Mouse (Mus musculus) small intestine, adult 2 months (tissue): ENCODE results near the gene Gnptab. TPM values are rescaled to one million over a fixed set of nuclear protein-coding genes. Genes with fewer than 3 reads are reported as not detected.

Experiments used
- H3K27ac ChIP-seq: fragments of 200-500 bp; 2 replicates; pipeline ENCODE4 v1.5.1; 2012; ENCODE audit warnings: low read depth, low read length, control low read depth, inconsistent platforms; ENCODE audit not compliant: insufficient read depth
- H3K27me3 ChIP-seq: fragments of 200-500 bp; 2 replicates; pipeline ENCODE4 v1.6.1; 2012; ENCODE audit warnings: mild to moderate bottlenecking, moderate library complexity, low read length, inconsistent platforms; ENCODE audit not compliant: control insufficient read depth, insufficient read depth
- H3K36me3 ChIP-seq: fragments of 200-500 bp; 2 replicates; pipeline ENCODE4 v1.6.1; 2012; ENCODE audit warnings: mild to moderate bottlenecking, low read length, control low read depth, inconsistent platforms; ENCODE audit not compliant: control insufficient read depth, insufficient read depth
- H3K4me1 ChIP-seq: fragments of 200-500 bp; 2 replicates; pipeline ENCODE4 v1.6.1; 2012; ENCODE audit warnings: low read length, inconsistent platforms, mixed read lengths; ENCODE audit not compliant: control insufficient read depth, insufficient read depth, insufficient read length
- H3K4me3 ChIP-seq: fragments of 200-500 bp; 2 replicates; pipeline ENCODE4 v1.5.1; 2012; ENCODE audit warnings: low read depth, mild to moderate bottlenecking, control low read depth, inconsistent platforms, low read length, moderate library complexity
- CTCF ChIP-seq: fragments of 200-500 bp; IDR thresholded peaks from 2 replicates; pipeline ENCODE4 v1.5.1; 2012; ENCODE audit warnings: low read depth, mild to moderate bottlenecking, control low read depth, inconsistent platforms, low read length, moderate library complexity, mixed read lengths; ENCODE audit not compliant: insufficient replicate concordance, insufficient read length; ENCODE audit errors: extremely low read depth
- POLR2A ChIP-seq: fragments of 200-500 bp; IDR thresholded peaks from 2 replicates; pipeline ENCODE4 v1.6.1; 2012; ENCODE audit warnings: low read depth, mild to moderate bottlenecking, control low read depth, inconsistent platforms, low read length, moderate library complexity
- WGBS: fragments of 180-500 bp; shearing (Covaris S2); methylation state at CpG from one replicate; pipeline ENCODE4 v1.1.7; 2018; 5-methylcytosine and 5-hydroxymethylcytosine counted together
- polyA plus RNA-seq: library from polyadenylated mRNA; depleted of rRNA; stranded (reverse); fragments of >200 nt; gene quantifications from 2 replicates; pipeline ENCODE4 v1.2.3, GENCODE M21; 2012

Gene Gnptab
- polyA plus RNA-seq, 1 experiment: 6.1 TPM

DNA sequence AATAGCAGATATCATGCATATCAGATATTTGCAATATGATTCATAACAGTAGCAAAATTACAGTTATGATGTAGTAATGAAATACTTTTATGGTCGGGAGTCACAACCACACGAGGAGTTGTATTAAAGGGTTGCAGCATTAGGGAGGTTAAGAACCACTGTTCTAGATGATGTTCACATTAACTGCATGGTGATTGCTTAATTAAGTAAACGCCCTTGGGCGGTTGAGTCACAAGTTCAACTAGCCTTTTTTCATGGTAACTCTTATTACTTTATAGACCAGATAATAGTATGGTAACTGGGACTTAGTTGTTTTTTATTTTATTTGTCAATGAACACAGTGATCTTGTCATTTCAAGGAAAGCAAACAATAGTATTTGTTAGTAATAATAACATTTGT is 24.1 kb downstream of the Gnptab start:
- Histone ChIP-seq H3K4me1 (no peaks in the 10 kb centered on the region), H3K4me3 (no peak overlapping the region), H3K27me3 (no peaks in the 10 kb centered on the region), H3K36me3 (no peaks in the 10 kb centered on the region), H3K27ac (no peak overlapping the region)
- 67% methylated on average over 4 of the region's 4 CpGs for WGBS
- TF ChIP-seq POLR2A (no peak), CTCF (no peak)

GRCm38 (mm10) chr10:88404220-88404619 is 25.3 kb downstream of the Gnptab start:
- H3K4me3 ChIP-seq: no peak overlapping the region
- no peaks in the 10 kb centered on the region for H3K27me3 ChIP-seq
- TF ChIP-seq CTCF (no peak), POLR2A (no peak)
- no peaks in the 10 kb centered on the region for H3K4me1 ChIP-seq
- WGBS: 83% methylated on average over 6 of the region's 6 CpGs
- no peaks in the 10 kb centered on the region for H3K36me3 ChIP-seq
- H3K27ac ChIP-seq: no peak overlapping the region

DNA sequence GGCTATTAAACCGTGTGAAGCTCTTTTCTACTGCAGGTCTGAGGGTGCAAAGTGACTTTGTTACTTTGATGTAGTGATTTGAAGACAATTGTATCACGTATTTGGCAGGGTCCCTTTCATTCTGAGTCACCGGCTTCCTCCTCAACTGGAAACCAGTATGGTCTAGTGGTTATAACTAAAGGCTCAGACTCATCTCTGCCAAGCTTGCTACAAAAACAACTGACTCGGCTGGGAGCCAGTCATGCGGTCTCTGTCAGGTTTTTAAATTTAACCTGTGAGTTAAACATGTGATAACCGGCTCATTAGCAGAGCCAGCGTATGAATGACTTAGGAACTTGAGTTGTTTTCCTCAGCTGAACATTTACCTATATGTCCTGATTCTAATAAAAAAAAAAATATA is 26.9 kb downstream of the Gnptab start:
- no peak overlapping the region for H3K27ac ChIP-seq
- no peaks in the 10 kb centered on the region for H3K27me3 ChIP-seq
- 73% methylated on average over 7 of the region's 7 CpGs for WGBS
- H3K4me1 ChIP-seq: 0 out of 2 replicates have a peak, but pooled peaks cover 1% of the 10 kb centered on the region
- H3K36me3 ChIP-seq: no peaks in the 10 kb centered on the region
- no peak overlapping the region for H3K4me3 ChIP-seq
- TF ChIP-seq POLR2A: no peak
- no peak for TF ChIP-seq CTCF

DNA sequence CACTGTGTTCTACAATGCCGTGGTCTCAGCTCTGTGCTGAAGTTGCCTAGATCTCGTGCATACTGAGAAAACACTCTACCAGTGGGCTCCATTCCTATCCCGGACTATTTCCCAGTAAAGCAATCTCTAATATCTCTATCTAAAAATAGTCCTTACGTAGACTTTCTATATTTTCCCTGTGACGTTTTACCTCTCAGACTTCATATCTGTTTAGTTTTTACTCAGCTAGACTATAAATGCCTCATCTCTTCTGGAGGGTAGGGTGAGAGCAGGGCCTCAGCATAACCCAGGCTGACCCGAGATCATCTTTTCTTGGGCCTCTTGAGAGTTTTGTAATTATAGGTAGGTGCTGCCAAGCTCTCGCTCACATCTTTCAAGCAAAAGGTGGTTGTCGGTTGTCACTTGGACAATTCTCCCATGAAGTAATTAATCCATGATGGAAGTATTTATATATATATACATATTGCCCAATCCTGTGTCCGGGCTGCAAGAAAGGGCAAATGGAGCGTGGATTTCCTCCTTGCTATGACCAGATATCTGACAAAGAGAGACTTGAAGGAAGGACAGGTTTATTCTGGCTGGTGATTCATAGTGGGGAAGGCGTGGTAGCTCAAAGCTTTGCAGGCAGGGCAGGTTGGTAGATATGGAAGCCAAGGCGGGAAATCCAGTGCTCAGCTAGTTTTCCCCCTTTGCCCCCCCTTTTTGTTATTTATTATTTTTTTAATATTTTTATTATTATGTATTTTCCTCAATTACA is 29.1 kb downstream of the Gnptab start:
- WGBS: 79% methylated on average over 12 of the region's 12 CpGs
- Histone ChIP-seq H3K27me3 (no peaks in the 10 kb centered on the region), H3K4me1 (0 out of 2 replicates have a peak, but pooled peaks cover 1% of the 10 kb centered on the region), H3K36me3 (peaks cover 4% of the 10 kb centered on the region), H3K4me3 (no peak overlapping the region), H3K27ac (no peak overlapping the region)
- TF ChIP-seq POLR2A: no peak
- no peak for TF ChIP-seq CTCF

GRCm38 (mm10) chr10:88409751-88410150 is 30.8 kb downstream of the Gnptab start:
- Histone ChIP-seq H3K4me3 (no peak overlapping the region), H3K36me3 (peaks cover 7% of the 10 kb centered on the region), H3K27ac (no peak overlapping the region), H3K4me1 (0 out of 2 replicates have a peak, but pooled peaks cover 1% of the 10 kb centered on the region), H3K27me3 (no peaks in the 10 kb centered on the region)
- 59% methylated on average over 2 of the region's 2 CpGs for WGBS
- TF ChIP-seq CTCF: no peak
- no peak for TF ChIP-seq POLR2A

DNA sequence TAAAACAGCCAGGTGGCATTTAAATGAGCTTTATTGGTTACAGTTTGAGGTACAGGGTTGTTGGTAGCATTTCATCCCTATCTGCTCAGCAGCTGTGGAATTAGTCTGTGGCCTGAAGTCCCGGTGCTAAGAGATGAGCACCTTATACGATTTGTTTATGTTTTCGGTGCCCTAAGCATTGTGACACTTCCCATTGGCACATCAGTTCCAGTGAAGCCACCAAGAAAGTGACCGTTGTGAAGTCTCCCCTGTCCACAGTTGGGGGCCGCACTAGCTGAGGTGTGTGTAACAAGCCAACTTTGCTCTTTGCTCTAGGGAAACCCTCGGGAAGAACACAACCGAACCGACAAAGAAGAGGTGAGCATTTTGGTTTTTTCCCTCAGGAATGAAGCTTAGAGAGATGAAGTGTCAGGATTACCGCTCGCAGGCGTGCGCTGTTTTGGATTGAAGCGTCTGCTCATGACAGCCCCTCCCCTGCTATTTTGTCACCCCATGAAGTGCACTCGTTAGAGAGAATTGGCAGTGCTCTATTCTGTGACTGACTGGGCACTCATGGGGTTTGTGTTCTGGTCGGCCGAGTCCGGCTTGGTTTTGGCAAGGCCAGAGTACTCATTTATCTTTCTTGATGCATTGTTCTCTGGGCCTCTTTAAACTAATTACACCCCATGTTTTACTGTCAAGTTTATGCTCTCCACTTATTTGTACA is 33.5 kb downstream of the Gnptab start:
- no peaks in the 10 kb centered on the region for H3K27me3 ChIP-seq
- 0 out of 2 replicates have a peak, but pooled peaks cover 1% of the 10 kb centered on the region for H3K4me1 ChIP-seq
- H3K27ac ChIP-seq: no peak overlapping the region
- TF ChIP-seq POLR2A (no peak), CTCF (no peak)
- WGBS: 82% methylated on average over 17 of the region's 17 CpGs
- H3K4me3 ChIP-seq: no peak overlapping the region
- peaks cover 16% of the 10 kb centered on the region for H3K36me3 ChIP-seq

DNA sequence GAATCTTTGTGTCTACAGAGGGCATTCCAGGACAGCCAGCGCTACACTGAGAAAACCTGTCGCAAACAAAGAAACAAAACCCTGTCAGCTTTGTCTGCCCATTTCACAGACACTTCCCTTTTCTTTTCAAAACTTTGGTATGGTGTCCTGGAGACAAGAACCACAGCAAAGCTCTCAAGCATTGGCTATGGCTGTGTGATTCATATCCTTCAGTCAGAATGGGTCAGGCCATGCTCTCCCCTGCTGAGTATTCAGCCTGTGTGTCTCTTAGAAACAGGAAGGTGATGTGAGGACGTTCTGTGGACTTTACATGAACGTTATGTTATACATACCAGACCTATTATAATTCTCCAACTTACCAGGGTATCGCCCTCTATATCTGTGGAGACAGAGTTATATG is 38.8 kb downstream of the Gnptab start:
- Histone ChIP-seq H3K4me3 (no peak overlapping the region), H3K4me1 (no peaks in the 10 kb centered on the region; the same call in 1 of the 2 replicates), H3K27me3 (no peaks in the 10 kb centered on the region), H3K36me3 (peaks cover 32% of the 10 kb centered on the region), H3K27ac (no peak overlapping the region)
- WGBS: 80% methylated on average over 5 of the region's 5 CpGs
- TF ChIP-seq CTCF: no peak
- no peak for TF ChIP-seq POLR2A
